Mouse (Mus musculus) testis, adult 2 months (tissue): ENCODE results near the gene Cilp.

Experiments used
- CTCF ChIP-seq: fragments of 200-500 bp; IDR thresholded peaks from 2 replicates; pipeline ENCODE4 v1.5.1; 2012; ENCODE audit warnings: low read depth, mild to moderate bottlenecking, inconsistent platforms, low read length, moderate library complexity; ENCODE audit not compliant: control insufficient read depth, insufficient read depth, insufficient replicate concordance
- POLR2A ChIP-seq: fragments of 200-500 bp; IDR thresholded peaks from 2 replicates; pipeline ENCODE4 v1.6.1; 2012; ENCODE audit warnings: low read depth, mild to moderate bottlenecking, inconsistent platforms, low read length, moderate library complexity; ENCODE audit not compliant: control insufficient read depth

DNA sequence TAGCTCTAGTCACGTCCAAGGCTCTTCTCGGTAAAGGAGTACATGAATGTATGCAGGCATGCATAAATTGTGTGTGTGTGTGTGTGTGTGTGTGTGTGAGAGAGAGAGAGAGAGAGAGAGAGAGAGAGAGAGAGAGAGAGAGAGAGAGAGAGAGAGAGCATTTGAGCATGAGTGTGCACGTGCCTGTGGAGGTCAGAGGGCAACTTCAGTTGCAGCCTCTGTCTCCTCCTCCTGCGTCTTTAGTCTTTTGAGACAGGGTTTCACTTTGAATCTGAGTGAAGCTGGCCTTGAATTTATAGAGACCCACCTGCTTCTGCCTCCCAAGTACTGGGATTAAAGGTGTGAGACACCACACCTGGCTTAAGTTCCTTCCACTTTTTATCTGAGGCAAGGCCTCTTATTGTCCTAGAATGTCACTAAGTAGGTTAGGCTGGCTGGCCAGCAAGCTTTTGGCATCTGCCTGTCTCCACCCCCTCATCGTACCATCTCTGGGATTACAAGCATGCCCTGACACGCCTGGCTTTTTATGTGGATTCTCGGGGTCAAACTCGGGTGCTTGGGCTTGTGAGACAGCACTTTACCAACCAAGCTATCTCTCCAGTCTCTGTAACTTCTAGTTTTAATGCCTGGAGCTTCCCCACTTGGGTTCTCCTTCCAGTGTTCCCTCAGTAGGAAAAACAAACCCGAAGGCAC, 7.6 kb upstream of the Cilp start:
- TF ChIP-seq CTCF (no peak), POLR2A (no peak)
